In the genomic region with DNA sequence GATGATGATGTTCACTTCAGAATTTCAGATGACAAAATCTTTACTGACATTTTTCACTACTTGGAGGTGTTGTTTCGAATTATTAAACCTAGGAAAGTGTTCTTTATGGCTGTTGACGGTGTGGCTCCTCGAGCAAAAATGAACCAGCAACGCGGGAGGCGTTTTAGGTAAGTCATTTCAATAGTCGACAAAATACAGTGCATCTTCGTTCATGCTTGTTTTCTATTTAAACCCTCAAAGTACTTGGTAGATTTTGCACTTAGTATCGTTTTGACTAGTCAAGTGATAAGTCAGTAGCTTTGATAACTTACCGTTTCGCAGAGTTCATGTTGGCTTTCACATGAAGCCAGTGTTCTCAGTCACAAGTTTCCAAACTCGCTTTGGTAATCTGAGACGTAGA, we compare ENCODE assay signal across 10 mouse cellular contexts.
"Had no signal": no experiment of that assay in that cellular context is flagged by ENCODE, and none has a peak within 500 bp of the region (broad histone marks: within the 10 kb centered on the region; RNA-seq: fewer than 3 reads in every experiment).

No protein-coding gene starts in this region.

- DNase-seq: lung, adult 18-20 months; lung, embryonic 14.5 days; lung, postnatal 10 days; lung, postnatal 4 days; midbrain, embryonic 14.5 days; right cerebral cortex, postnatal 14 days; thymus, adult 18-20 months; thymus, postnatal 14 days; thymus, postnatal 36 days had no signal

- ATAC-seq: midbrain, embryonic 16.5 days had no signal
